Mouse (Mus musculus): ENCODE data around the gene Gja4. TPM values are rescaled to one million over a fixed set of nuclear protein-coding genes. Genes with fewer than 3 reads are reported as not detected.

Gja4 gene
- total RNA-seq, 1 experiment, result 2.0 TPM

DNA sequence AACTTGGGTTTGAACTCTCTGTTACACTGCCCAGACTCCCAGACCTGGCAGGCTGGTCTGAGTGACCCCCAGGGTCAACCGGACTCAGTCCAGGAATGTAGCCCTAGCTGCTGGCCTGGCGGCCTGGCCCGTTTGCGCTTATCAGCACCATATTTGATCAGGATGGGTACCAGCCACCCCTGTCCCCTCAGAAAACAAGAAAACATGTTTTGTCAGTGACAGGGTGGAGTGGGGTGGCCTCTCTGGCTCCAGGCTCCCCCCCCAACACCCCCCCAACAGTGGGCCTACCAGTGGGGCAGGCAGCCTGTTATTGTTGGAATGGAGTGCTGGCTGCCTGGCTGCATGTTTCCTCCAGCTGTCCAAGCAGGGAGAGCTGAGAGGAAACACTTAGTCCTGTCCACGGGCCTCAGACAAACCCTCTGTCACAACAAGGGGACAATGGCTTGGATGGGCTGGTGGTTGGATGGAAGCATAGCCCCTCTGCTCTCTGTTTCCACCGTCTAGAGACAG, 24.7 kb downstream of the Gja4 start:
- Histone ChIP-seq H3K4me3 (ENCODE audit: insufficient read depth in 1 of 2, low read depth in 1 of 2, low read length in 2 of 2, poor library complexity in 1 of 2, severe bottlenecking in 1 of 2) (no peak overlapping the region), H3K27ac (ENCODE audit: insufficient read depth, low read depth, low read length, poor library complexity, severe bottlenecking) (no peak overlapping the region), H3K9ac (ENCODE audit: insufficient read depth, low read depth, low read length, poor library complexity, severe bottlenecking) (no peak overlapping the region), H3K4me1 (ENCODE audit: control insufficient read depth in 2 of 2, insufficient read depth in 2 of 2, low read length in 2 of 2, poor library complexity in 1 of 2) (no peaks in the 10 kb centered on the region), H3K9me3 (ENCODE audit: control insufficient read depth, insufficient read depth, low read depth, low read length) (no peaks in the 10 kb centered on the region), H3K36me3 (ENCODE audit: control insufficient read depth, insufficient read depth, low read length, poor library complexity, severe bottlenecking) (no peaks in the 10 kb centered on the region)
- TF ChIP-seq ZNF384 (IDR thresholded peaks at IDR 0.05; ENCODE audit: low read depth, low read length), result no peak
- no peak for TF ChIP-seq CHD2 (IDR thresholded peaks at IDR 0.05; ENCODE audit: low read depth, low read length)
- no peak for TF ChIP-seq ZC3H11A (IDR thresholded peaks at IDR 0.05; ENCODE audit: borderline replicate concordance, low read depth, low read length)
- no peak for TF ChIP-seq HCFC1 (IDR thresholded peaks at IDR 0.05; ENCODE audit: borderline replicate concordance, insufficient read depth, low read length)
- no peak for TF ChIP-seq MAFK (IDR thresholded peaks at IDR 0.05; ENCODE audit: insufficient read depth, low read depth, low read length)
- in situ Hi-C loops (cut with MboI; ENCODE audit: low sequenced_read_pairs in 2 of 2, unreplicated experiment in 2 of 2), result no loop called here
- no peak for DNase-seq (ENCODE audit: low read depth, low spot score)

DNA sequence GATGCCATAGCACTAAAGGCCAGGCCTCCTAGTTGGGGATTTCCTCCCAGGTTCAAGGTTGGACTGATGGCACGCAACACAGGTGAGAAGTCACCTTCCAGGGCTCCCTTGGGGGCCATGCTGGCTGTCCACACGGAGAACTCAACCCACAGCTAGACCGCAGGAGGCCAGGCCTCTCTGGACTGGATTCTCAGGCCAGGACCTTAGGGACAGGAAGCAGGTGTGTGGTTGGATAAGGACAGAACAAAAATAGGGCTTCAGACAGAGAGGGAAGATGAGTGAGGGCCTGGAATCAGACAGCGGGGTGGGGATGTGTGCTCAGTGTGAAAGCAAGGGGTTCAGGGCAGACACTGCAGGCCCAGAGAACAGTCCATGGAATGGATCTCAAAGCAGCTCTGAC, 26.9 kb downstream of the Gja4 start:
- no peaks in the 10 kb centered on the region for H3K4me1 ChIP-seq (ENCODE audit: control insufficient read depth in 2 of 2, insufficient read depth in 2 of 2, low read length in 2 of 2, poor library complexity in 1 of 2)
- no peak overlapping the region for H3K4me3 ChIP-seq (ENCODE audit: insufficient read depth in 1 of 2, low read depth in 1 of 2, low read length in 2 of 2, poor library complexity in 1 of 2, severe bottlenecking in 1 of 2)
- TF ChIP-seq ZNF384 (IDR thresholded peaks at IDR 0.05; ENCODE audit: low read depth, low read length) (no peak), CHD2 (IDR thresholded peaks at IDR 0.05; ENCODE audit: low read depth, low read length) (no peak), MAFK (IDR thresholded peaks at IDR 0.05; ENCODE audit: insufficient read depth, low read depth, low read length) (no peak)
- no peak overlapping the region for H3K27ac ChIP-seq (ENCODE audit: insufficient read depth, low read depth, low read length, poor library complexity, severe bottlenecking)
- DNase-seq (ENCODE audit: low read depth, low spot score), result no peak
- no peaks in the 10 kb centered on the region for H3K9me3 ChIP-seq (ENCODE audit: control insufficient read depth, insufficient read depth, low read depth, low read length)
- no peaks in the 10 kb centered on the region for H3K36me3 ChIP-seq (ENCODE audit: control insufficient read depth, insufficient read depth, low read length, poor library complexity, severe bottlenecking)
- no peak overlapping the region for H3K9ac ChIP-seq (ENCODE audit: insufficient read depth, low read depth, low read length, poor library complexity, severe bottlenecking)
- in situ Hi-C loops (cut with MboI; ENCODE audit: low sequenced_read_pairs in 2 of 2, unreplicated experiment in 2 of 2), result no loop called here

DNA sequence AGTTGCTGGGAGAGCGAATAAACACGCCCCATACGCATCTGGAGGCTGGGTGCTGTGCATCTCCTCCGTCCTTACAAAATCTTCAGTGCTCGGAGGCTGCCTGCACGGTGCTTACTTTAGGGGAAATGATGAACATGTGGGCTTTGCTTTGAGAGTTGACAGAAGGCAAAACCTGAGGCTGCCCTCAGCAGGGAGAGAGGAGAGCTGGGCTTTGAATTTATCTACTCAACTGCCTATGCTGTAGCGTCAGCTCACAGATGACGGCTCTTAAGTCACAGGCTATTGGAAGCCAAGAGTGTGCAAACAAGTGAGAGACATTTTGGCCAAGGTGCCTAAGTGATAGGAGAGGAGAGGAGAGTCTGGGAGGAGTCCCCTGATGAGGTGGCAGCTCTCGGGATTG, 34.6 kb downstream of the Gja4 start:
- no peak for DNase-seq (ENCODE audit: low read depth, low spot score)
- Histone ChIP-seq H3K36me3 (ENCODE audit: control insufficient read depth, insufficient read depth, low read length, poor library complexity, severe bottlenecking) (no peaks in the 10 kb centered on the region), H3K4me3 (ENCODE audit: insufficient read depth in 1 of 2, low read depth in 1 of 2, low read length in 2 of 2, poor library complexity in 1 of 2, severe bottlenecking in 1 of 2) (no peak overlapping the region), H3K27ac (ENCODE audit: insufficient read depth, low read depth, low read length, poor library complexity, severe bottlenecking) (no peak overlapping the region), H3K9ac (ENCODE audit: insufficient read depth, low read depth, low read length, poor library complexity, severe bottlenecking) (no peak overlapping the region), H3K4me1 (ENCODE audit: control insufficient read depth in 2 of 2, insufficient read depth in 2 of 2, low read length in 2 of 2, poor library complexity in 1 of 2) (no peaks in the 10 kb centered on the region), H3K9me3 (ENCODE audit: control insufficient read depth, insufficient read depth, low read depth, low read length) (no peaks in the 10 kb centered on the region)
- in situ Hi-C loops (cut with MboI; ENCODE audit: low sequenced_read_pairs in 2 of 2, unreplicated experiment in 2 of 2), result no loop called here
- TF ChIP-seq CHD2 (IDR thresholded peaks at IDR 0.05; ENCODE audit: low read depth, low read length) (no peak), ZNF384 (IDR thresholded peaks at IDR 0.05; ENCODE audit: low read depth, low read length) (no peak), MAFK (IDR thresholded peaks at IDR 0.05; ENCODE audit: insufficient read depth, low read depth, low read length) (no peak), HCFC1 (IDR thresholded peaks at IDR 0.05; ENCODE audit: borderline replicate concordance, insufficient read depth, low read length) (no peak), ZC3H11A (IDR thresholded peaks at IDR 0.05; ENCODE audit: borderline replicate concordance, low read depth, low read length) (no peak)

DNA sequence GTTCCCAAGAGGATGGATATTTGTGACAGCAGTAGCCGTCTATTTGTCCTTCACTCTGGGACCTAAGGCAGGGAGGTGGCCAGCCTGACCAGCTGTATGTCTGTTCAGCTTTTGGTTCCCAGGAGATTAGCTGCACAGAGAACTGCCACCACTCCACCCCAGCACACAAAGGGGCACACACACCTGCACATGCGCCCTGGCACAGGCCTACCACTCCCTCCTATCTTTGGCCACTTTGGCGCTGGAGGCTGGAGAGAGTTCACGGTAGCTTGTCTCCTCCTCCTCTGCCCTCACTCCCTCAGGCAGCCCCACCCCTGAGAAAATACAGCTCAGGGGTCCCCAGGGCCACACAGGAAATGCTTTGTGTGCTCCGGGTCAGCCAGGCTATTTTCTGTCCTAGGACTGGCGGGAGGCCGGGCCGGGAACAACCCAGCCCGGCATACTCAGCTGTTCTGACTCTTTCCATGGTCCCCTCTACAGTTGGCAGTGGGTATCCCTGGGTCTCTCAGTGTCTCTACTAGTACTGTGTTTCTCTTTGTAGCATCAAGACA, 35.3 kb downstream of the Gja4 start:
- no peak for DNase-seq (ENCODE audit: low read depth, low spot score)
- Histone ChIP-seq H3K9ac (ENCODE audit: insufficient read depth, low read depth, low read length, poor library complexity, severe bottlenecking) (no peak overlapping the region), H3K4me3 (ENCODE audit: insufficient read depth in 1 of 2, low read depth in 1 of 2, low read length in 2 of 2, poor library complexity in 1 of 2, severe bottlenecking in 1 of 2) (no peak overlapping the region), H3K4me1 (ENCODE audit: control insufficient read depth in 2 of 2, insufficient read depth in 2 of 2, low read length in 2 of 2, poor library complexity in 1 of 2) (no peaks in the 10 kb centered on the region), H3K36me3 (ENCODE audit: control insufficient read depth, insufficient read depth, low read length, poor library complexity, severe bottlenecking) (no peaks in the 10 kb centered on the region), H3K27ac (ENCODE audit: insufficient read depth, low read depth, low read length, poor library complexity, severe bottlenecking) (no peak overlapping the region), H3K9me3 (ENCODE audit: control insufficient read depth, insufficient read depth, low read depth, low read length) (no peaks in the 10 kb centered on the region)
- in situ Hi-C loops (cut with MboI; ENCODE audit: low sequenced_read_pairs in 2 of 2, unreplicated experiment in 2 of 2), result no loop called here
- TF ChIP-seq HCFC1 (IDR thresholded peaks at IDR 0.05; ENCODE audit: borderline replicate concordance, insufficient read depth, low read length) (no peak), ZNF384 (IDR thresholded peaks at IDR 0.05; ENCODE audit: low read depth, low read length) (no peak), MAFK (IDR thresholded peaks at IDR 0.05; ENCODE audit: insufficient read depth, low read depth, low read length) (no peak), CHD2 (IDR thresholded peaks at IDR 0.05; ENCODE audit: low read depth, low read length) (no peak), ZC3H11A (IDR thresholded peaks at IDR 0.05; ENCODE audit: borderline replicate concordance, low read depth, low read length) (no peak)

DNA sequence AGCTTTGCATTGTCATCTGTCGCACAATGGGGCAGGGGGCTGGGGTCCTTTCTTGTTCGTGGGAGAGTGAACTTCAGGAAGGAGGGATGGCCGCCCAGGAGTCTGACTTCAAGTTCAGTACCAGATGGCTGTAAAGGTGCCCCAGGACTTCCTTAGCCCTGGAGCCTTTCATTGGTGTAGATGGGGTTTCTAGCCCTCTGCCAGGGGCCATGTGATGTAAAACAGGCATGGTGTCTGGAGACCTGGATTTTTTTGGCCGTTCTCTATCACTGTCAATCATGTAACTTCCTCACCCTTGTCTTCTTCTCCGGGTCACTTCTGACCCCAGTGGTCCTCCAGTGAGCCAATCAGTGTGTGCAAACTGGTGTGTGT, 49.7 kb downstream of the Gja4 start:
- Histone ChIP-seq H3K27ac (ENCODE audit: insufficient read depth, low read depth, low read length, poor library complexity, severe bottlenecking) (no peak overlapping the region), H3K9me3 (ENCODE audit: control insufficient read depth, insufficient read depth, low read depth, low read length) (no peaks in the 10 kb centered on the region), H3K4me3 (ENCODE audit: insufficient read depth in 1 of 2, low read depth in 1 of 2, low read length in 2 of 2, poor library complexity in 1 of 2, severe bottlenecking in 1 of 2) (no peak overlapping the region; a peak in 1 of 4 replicates), H3K4me1 (ENCODE audit: control insufficient read depth in 2 of 2, insufficient read depth in 2 of 2, low read length in 2 of 2, poor library complexity in 1 of 2) (peaks cover 0 to 3% of the 10 kb centered on the region in 2 experiments; a peak in 1 of 4 replicates), H3K36me3 (ENCODE audit: control insufficient read depth, insufficient read depth, low read length, poor library complexity, severe bottlenecking) (no peaks in the 10 kb centered on the region), H3K9ac (ENCODE audit: insufficient read depth, low read depth, low read length, poor library complexity, severe bottlenecking) (no peak overlapping the region)
- DNase-seq (ENCODE audit: low read depth, low spot score), result no peak
- in situ Hi-C loops (cut with MboI; ENCODE audit: low sequenced_read_pairs in 2 of 2, unreplicated experiment in 2 of 2), result no loop called here
- TF ChIP-seq HCFC1 (IDR thresholded peaks at IDR 0.05; ENCODE audit: borderline replicate concordance, insufficient read depth, low read length) (no peak), MAFK (IDR thresholded peaks at IDR 0.05; ENCODE audit: insufficient read depth, low read depth, low read length) (no peak), ZNF384 (IDR thresholded peaks at IDR 0.05; ENCODE audit: low read depth, low read length) (no peak), ZC3H11A (IDR thresholded peaks at IDR 0.05; ENCODE audit: borderline replicate concordance, low read depth, low read length) (no peak), CHD2 (IDR thresholded peaks at IDR 0.05; ENCODE audit: low read depth, low read length) (no peak)

Measured in ES-E14 (cell line).